Mouse (Mus musculus): Measurements from ENCODE around the gene Atf2.

DNA sequence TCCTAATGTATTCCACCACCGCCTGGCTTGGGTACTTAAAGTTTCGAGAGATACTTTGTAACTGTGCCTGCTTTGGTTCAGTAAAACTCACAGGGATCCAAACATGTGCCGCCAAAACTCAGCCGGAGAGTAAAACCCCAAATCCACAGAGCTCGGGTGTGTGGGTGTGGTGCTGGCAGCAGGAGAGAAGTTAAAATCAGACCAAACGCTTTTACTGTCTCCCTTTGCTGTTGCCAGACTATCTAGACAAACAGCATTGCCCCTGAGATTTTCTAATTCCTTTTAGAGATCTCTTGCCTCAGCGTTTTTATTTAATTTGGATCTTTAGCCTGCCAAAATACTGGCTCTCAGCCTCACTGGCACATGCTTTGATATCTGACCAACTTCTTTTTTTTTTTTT, 27.2 kb upstream of the Atf2 start:
- TF ChIP-seq CTCF (IDR thresholded peaks at IDR 0.05; ENCODE audit: insufficient read depth, low read length) (no peak), POLR2A (IDR thresholded peaks at IDR 0.05; ENCODE audit: borderline replicate concordance, extremely low read depth, low read depth, low read length) (no peak)

Measured in lung, adult 2 months (tissue).